Mouse (Mus musculus) NIH3T3 (cell line): ENCODE measurements around the gene Gal3st1.

Experiments
- DNase-seq: peaks from one replicate; pipeline ENCODE4 v3.0.0-alpha.2; 2012; ENCODE audit warnings: low read depth

Gene Gal3st1

GRCm38 (mm10) chr11:4031961-4032360 lies 48.5 kb downstream of the Gal3st1 start:
- DNase-seq, result no peak

- DNase-seq, result no peak
Observed at GRCm38 (mm10) chr11:4033471-4033870, 50.0 kb downstream of the Gal3st1 start.

GRCm38 (mm10) chr11:4034169-4034568 lies 50.7 kb downstream of the Gal3st1 start:
- no peak for DNase-seq

- DNase-seq, result no peak
Observed at GRCm38 (mm10) chr11:4035116-4035892, 51.9 kb downstream of the Gal3st1 start.

- DNase-seq, result no peak
Observed at GRCm38 (mm10) chr11:4035916-4036315, 52.5 kb downstream of the Gal3st1 start.

GRCm38 (mm10) chr11:4036365-4037084 lies 53.1 kb downstream of the Gal3st1 start:
- no peak for DNase-seq

GRCm38 (mm10) chr11:4039951-4040350 lies 56.5 kb downstream of the Gal3st1 start:
- no peak for DNase-seq

- no peak for DNase-seq
Observed at GRCm38 (mm10) chr11:4041123-4041625, 57.7 kb downstream of the Gal3st1 start.

GRCm38 (mm10) chr11:4043081-4043480 lies 59.6 kb downstream of the Gal3st1 start:
- DNase-seq, result no peak

GRCm38 (mm10) chr11:4046526-4046925 lies 63.1 kb downstream of the Gal3st1 start:
- DNase-seq, result peak; percentile 16

- no peak for DNase-seq
Observed at GRCm38 (mm10) chr11:4047766-4048165, 64.3 kb downstream of the Gal3st1 start.

GRCm38 (mm10) chr11:4048438-4048837 lies 65.0 kb downstream of the Gal3st1 start:
- DNase-seq, result no peak
